Mouse (Mus musculus) right cerebral cortex, postnatal 4 days (tissue): ENCODE measurements at regions not wholly inside any gene's neighbourhood (a gene's known extent, or its start where the extent isn't known, plus 50 kb on each side); places are given as distances from the start of the nearest gene placed in this dataset.

Experiments
- DNase-seq: peaks from one replicate; pipeline ENCODE4 v3.0.0-alpha.2; 2022

DNA sequence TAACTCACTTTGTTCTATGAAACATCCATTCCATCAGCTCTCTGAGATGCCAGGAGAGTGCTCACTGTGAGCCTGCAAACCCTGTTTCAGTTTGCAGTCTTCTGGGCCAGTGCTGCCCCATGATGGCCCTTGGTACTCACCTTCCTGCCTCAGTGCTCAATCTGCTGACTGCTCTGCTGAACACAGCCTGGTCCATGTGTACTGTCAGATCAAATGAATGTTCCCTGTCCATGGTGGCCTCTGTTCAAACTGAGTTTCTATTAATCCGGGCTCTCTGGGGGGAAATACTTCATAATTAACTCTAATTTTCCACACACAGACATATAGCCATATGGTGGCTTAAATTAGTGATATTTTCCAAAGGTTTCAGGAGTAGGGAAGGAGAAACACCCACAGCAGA, 503.3 kb downstream of the Tmem132b start:
- no peak for DNase-seq

DNA sequence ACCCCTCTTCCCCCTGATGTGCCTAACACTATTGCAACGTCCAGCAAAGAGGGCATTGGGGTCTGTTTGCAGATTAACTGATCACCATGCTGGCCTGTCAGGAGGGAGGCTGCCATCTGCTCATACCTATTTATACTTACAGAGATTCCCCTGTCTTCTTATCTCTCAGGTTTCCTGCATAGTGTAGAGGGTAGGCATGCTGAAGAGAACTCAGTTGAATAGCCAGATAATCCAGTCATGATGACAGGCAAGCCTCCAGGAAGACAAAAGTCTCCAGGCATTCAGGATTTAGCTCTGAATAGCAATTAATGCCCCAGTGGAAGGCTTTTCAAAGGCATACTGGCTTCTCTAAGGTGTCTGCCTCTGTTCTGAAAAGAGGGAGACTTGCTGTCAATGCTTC, 505.1 kb downstream of the Tmem132b start:
- no peak for DNase-seq

DNA sequence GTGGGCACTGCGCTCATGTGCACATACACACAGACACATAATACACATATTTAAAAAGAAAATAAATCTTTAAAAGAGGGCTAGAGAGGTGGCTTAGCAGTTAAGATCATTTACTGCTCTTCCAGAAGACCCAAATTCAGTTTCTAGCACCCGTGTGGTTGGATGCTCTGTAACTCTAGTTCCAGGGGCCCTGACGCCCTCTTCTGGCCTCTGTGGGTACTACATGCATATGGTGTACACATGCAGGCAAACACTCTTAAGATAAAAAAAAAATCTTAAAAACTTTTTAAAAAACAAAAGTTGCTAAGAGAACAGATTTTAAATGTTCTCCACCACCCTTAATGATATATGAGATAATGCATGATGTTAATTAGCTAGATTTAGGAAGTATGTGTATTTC, 514.2 kb downstream of the Tmem132b start:
- DNase-seq = peak; percentile 18

- peak; percentile 15 for DNase-seq
These were observed 532.1 kb downstream of the Tmem132b start for GRCm38 (mm10) chr5:126063644-126064043.

GRCm38 (mm10) chr5:126079281-126079838, 547.8 kb downstream of the Tmem132b start:
- no peak for DNase-seq

DNA sequence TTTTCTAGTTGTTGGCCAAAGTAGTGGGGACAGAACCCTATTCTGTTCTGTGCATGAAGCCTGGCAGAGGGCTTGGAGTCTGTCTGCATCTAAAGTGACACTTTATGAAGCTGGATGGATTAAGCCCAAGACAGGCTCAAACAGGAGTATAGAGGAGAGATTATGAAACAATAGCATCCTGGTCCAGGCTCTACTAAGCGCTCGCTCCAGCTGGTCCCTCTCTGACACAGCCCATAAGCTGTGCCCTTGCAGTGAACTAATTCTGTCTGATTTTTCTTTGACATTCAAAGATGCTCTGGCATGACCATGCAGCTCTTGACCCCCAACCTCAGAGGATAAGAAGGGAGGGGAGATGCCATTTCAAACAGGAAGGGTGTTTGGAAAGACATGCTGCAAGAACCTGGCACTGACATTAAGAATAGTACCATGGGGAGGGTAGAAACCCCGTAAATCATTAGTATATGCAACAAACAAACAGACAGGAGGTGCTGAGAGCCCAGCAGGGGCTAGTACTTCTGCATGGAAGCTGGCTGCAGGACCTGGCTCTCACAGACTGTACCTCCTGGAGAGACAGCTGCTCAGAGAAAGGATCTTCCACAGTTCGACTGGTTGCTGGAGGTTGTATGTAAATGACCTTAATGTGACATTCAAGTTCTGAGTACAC, 556.8 kb downstream of the Tmem132b start:
- no peak for DNase-seq

DNA sequence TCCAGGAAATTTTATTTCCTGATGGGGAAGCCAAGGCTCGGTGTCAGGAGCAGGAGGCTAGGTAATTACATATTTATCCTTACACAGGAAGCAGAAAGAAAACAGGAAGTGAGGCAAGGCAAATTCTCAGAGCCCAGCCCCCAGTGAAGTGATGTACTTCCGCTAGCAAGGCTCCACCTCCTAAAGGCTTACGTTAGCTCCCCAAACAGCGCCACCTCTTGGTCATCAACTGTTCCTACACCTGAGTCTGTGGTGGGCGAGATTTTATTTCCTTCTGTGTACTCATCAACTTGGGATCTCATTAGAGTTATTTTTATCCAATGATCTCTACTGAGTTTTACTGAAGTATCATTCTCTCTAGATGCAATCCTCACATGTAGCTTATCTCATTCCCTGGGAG, 561.6 kb downstream of the Tmem132b start:
- DNase-seq = no peak

- peak; percentile 71 for DNase-seq
These were observed 565.2 kb downstream of the Tmem132b start for GRCm38 (mm10) chr5:126096616-126097261.

- DNase-seq = no peak
These were observed 565.7 kb downstream of the Tmem132b start for GRCm38 (mm10) chr5:126097262-126097628.

- no peak for DNase-seq
These were observed 566.9 kb downstream of the Tmem132b start for GRCm38 (mm10) chr5:126098433-126098832.

GRCm38 (mm10) chr5:126099931-126100330, 568.4 kb downstream of the Tmem132b start:
- no peak for DNase-seq

DNA sequence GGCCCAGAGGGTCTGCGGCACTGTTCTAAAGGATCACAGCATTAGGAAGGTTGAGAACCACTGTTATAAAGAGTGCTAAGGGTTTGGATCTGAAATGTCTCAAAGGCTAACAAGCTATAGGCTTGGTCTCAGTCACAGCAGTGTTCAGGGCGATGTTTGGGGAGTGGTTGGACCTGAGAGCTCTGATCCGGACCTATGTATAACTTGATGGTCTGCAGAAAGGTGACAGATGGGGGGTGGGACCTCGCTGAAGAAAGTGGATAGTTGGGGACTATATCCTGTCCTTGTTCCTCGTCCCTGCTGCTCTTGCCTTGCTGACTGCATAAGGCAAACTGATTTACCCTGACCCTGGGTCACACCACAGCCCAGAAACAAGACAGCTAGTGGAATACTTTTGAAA, 572.9 kb downstream of the Tmem132b start:
- DNase-seq = no peak

- DNase-seq = no peak
These were observed 573.3 kb downstream of the Tmem132b start for GRCm38 (mm10) chr5:126104883-126105282.

DNA sequence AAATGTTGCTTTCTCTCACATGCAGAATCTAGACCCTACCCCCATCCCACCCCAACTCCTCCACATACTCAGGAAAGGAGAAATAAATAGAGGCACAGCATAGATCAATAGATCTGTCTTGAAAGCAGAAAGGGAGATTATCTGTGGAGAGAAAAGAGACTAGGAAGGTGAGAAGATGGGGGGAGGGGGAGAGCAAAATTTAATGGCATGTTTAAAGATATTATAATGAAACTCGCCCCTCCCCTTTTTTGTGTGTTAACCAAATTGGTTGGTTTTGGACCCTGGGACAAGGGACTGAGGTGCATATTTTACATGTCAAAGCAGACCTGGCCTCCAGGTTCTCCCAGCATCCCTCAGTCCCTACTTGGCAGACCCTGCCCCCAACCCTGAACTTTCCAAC, 573.9 kb downstream of the Tmem132b start:
- no peak for DNase-seq

GRCm38 (mm10) chr5:126107020-126107419, 575.4 kb downstream of the Tmem132b start:
- no peak for DNase-seq

DNA sequence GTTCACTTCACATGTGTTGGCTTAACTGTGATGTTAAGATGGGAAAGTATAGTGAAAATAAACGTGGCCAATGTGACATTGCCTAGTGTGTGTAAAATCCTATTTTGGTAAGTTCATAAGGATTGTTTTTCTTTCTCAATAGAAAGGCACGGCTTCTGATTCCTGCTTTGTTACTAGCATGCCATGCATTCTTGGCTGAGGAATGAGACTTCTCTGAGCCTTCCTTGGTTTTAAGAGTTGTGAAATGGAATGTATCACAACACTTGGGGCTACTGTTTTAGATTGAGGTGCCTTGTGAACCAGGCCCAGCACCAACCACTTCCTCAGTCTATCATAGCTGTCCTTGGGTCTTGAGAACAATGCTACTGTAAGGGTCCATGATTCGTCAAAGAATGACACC, 577.3 kb downstream of the Tmem132b start:
- no peak for DNase-seq

GRCm38 (mm10) chr5:126117291-126117690, 585.7 kb downstream of the Tmem132b start:
- DNase-seq = no peak

GRCm38 (mm10) chr5:126117906-126118521, 586.4 kb downstream of the Tmem132b start:
- DNase-seq = no peak

- no peak for DNase-seq
These were observed 587.2 kb downstream of the Tmem132b start for GRCm38 (mm10) chr5:126118731-126119130.

DNA sequence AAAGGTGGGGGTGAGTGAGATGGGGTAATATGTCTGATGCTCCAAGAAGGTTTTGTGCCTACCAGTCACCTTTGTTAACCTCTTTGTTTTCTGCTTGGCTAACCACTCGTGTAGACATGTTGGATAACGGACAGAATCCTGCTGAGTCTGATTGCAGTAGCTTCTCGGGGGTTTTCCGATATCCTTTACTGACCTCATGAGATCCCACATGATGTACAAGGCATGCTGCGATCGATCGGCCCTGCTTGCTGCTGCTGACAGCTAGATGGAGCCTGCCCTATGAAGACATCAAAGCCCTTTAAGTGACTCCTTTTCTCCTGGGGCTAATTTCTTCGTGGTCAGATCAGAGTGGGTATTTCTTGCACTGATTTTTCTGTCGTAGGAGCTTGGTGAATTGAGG, 591.6 kb downstream of the Tmem132b start:
- DNase-seq = no peak

DNA sequence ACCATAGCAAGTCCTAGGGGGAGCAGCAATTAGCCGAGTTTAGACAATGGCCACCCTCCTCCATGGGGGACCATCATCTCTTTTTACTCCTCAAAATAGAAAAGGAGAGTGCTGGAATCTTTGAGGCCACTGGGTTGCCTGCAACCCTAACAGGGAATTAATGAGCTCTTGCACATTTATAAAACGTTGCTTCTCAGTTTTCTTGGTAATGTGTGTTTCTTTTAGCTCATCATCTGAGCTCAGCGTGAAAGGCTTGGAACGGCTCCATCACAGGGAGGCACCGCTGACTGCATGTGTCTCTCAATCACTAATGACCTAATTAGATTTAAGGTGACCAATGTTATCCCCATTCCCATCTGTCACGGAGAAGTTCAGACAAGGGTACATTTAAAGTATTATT, 595.9 kb downstream of the Tmem132b start:
- no peak for DNase-seq

DNA sequence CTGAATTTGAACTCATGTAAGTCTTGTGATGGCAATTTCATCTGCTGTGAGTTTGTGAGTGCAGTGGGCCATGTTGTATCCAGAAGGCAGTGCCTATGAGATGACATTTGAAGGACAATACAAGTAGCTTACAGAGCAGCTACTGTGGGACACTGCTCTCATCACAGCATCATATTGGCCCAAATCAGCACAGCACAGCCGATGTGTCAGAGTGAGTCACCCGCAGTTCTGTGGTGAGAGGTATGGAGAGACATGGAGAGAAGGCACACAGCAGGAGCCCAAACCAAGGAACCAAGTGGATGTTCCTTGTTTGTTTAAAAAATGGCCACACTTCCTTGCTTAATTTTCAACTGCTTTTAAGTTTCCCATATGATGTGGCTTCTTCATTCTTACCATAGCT, 617.3 kb downstream of the Tmem132b start:
- no peak for DNase-seq

- DNase-seq = no peak
These were observed 623.8 kb downstream of the Tmem132b start for GRCm38 (mm10) chr5:126155216-126155880.

GRCm38 (mm10) chr5:126186111-126186510, 654.5 kb downstream of the Tmem132b start:
- no peak for DNase-seq
